Comparison of ENCODE assay signal across 13 mouse cellular contexts in genomic region chr10:78218576-78218975, GRCm38 (mm10).
"Had no signal": no experiment of that assay in that cellular context is flagged by ENCODE, and none has a peak within 500 bp of the region (broad histone marks: within the 10 kb centered on the region; RNA-seq: fewer than 3 reads in every experiment).

No protein-coding gene starts in this region.

- H3K27ac ChIP-seq: intestine, embryonic 15.5 days; limb, embryonic 13.5 days; midbrain, embryonic 12.5 days; neural tube, embryonic 13.5 days had no signal

- H3K4me2 ChIP-seq: intestine, embryonic 15.5 days; limb, embryonic 13.5 days; midbrain, embryonic 12.5 days; neural tube, embryonic 13.5 days had no signal

- H3K9ac ChIP-seq: intestine, embryonic 15.5 days; limb, embryonic 13.5 days; midbrain, embryonic 12.5 days; neural tube, embryonic 13.5 days had no signal

- H3K4me1 ChIP-seq: intestine, embryonic 15.5 days; limb, embryonic 13.5 days; midbrain, embryonic 12.5 days had no signal

- H3K9me3 ChIP-seq: intestine, embryonic 15.5 days; limb, embryonic 13.5 days; midbrain, embryonic 12.5 days; neural tube, embryonic 13.5 days had no signal

- H3K27me3 ChIP-seq: intestine, embryonic 15.5 days; limb, embryonic 13.5 days; midbrain, embryonic 12.5 days; neural tube, embryonic 13.5 days had no signal

- ATAC-seq: intestine, embryonic 15.5 days; midbrain, embryonic 16.5 days had no signal

- H3K4me3 ChIP-seq: intestine, embryonic 15.5 days; limb, embryonic 13.5 days; midbrain, embryonic 12.5 days; neural tube, embryonic 13.5 days had no signal

- DNase-seq: kidney, adult 18-20 months; kidney, postnatal 25 days; left cerebral cortex, postnatal 4 days; lung, adult 18-20 months; retina, postnatal 1 day; spleen, adult 18-20 months; thymus, adult 18-20 months; thymus, postnatal 14 days had no signal
